Mouse (Mus musculus) midbrain, embryonic 11.5 days (tissue): ENCODE data around the gene Enpp7. TPM values are rescaled to one million over a fixed set of nuclear protein-coding genes. Genes with fewer than 3 reads are reported as not detected.

Experiments used
- ATAC-seq: fragments of 200-750 bp; cut with Nextera tagmentation; 2 replicates; pipeline ENCODE4 v1.8.0; 2017; ENCODE audit warnings: moderate TSS enrichment, moderate library complexity; ENCODE audit not compliant: low FRiP score
- DNase-seq: peaks from one replicate; pipeline ENCODE4 v3.0.0; 2015; ENCODE audit warnings: low spot score; ENCODE audit errors: missing footprints
- H3K27ac ChIP-seq: fragments of 300-500 bp; sonication (generic); 2 replicates; pipeline ENCODE4 v1.5.1; 2014; ENCODE audit warnings: low read depth, low read length
- H3K27me3 ChIP-seq: fragments of 300-500 bp; sonication (generic); 2 replicates; pipeline ENCODE4 v1.6.1; 2014; ENCODE audit warnings: mild to moderate bottlenecking, low read length, moderate library complexity, mixed read lengths; ENCODE audit not compliant: control insufficient read depth, insufficient read depth
- H3K36me3 ChIP-seq: fragments of 300-500 bp; sonication (generic); 2 replicates; pipeline ENCODE4 v1.6.1; 2014; ENCODE audit warnings: mild to moderate bottlenecking, low read length, moderate library complexity, mixed read lengths; ENCODE audit not compliant: control insufficient read depth, insufficient read depth
- H3K4me1 ChIP-seq: fragments of 300-500 bp; sonication (generic); 2 replicates; pipeline ENCODE4 v1.6.1; 2014; ENCODE audit warnings: low read length; ENCODE audit not compliant: control insufficient read depth, insufficient read depth
- H3K4me2 ChIP-seq: fragments of 300-500 bp; sonication (generic); 2 replicates; pipeline ENCODE4 v1.6.1; 2014; ENCODE audit warnings: mild to moderate bottlenecking, moderate library complexity
- H3K4me3 ChIP-seq: fragments of 300-500 bp; sonication (generic); 2 replicates; pipeline ENCODE4 v1.5.1; 2014; ENCODE audit warnings: low read depth, low read length
- H3K9ac ChIP-seq: fragments of 300-500 bp; sonication (generic); 2 replicates; pipeline ENCODE4 v1.6.1; 2014; ENCODE audit warnings: low read length
- H3K9me3 ChIP-seq: fragments of 300-500 bp; sonication (generic); 2 replicates; pipeline ENCODE4 v1.6.1; 2016; ENCODE audit warnings: low read length; ENCODE audit not compliant: control insufficient read depth
- WGBS: fragments of 180-500 bp; shearing (Covaris S2); extraction: QIAGEN DNeasy Blood & Tissue Kit; methylation state at CpG from one replicate; pipeline ENCODE4 v1.1.7; 2014; 5-methylcytosine and 5-hydroxymethylcytosine counted together
- polyA plus RNA-seq: library from polyadenylated mRNA; unstranded; fragments of >200 nt; fragmentation: Nextera tagmentation; extraction: Ambion mirVana; gene quantifications from 2 replicates; pipeline ENCODE4 v1.2.1, GENCODE M21; 2014

Gene Enpp7
- polyA plus RNA-seq, 1 experiment from 2014 or later = not detected

DNA sequence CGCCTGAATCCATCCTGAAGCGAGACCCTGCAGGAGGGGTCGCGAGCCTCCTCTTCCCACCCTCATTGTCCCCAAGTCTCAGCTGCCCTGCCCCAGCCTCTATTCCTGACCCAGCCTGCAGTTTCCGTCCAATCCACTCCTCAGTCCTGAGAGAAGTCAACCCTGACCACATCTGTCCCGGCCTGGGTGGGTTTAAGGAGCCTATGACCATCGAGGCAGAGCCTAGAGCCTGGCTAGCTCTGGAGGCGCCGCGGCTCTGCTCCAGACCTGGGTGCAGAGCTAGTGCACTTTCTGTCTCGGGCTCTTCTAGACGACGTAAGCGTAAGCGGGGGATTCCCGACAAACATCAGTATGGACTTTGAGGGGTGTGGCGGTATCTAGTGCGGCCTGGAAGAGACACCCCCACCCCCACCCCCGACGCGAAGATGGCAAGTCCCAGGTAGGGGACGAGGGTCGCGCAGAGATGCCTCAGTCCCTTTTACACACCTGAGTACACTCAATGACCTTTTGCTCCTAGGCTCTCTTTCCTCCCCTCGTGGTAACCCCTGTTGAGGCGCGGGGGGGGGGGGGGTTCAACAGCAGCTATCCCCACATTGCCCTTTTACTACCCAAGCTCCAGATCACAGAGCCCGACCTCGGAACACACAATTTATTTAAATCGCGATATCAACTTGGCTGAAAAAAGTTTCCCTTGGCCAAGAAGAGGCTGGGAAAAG lies 53.9 kb downstream of the Enpp7 start:
- Histone ChIP-seq H3K4me2 (peak overlapping the region; percentile 97), H3K36me3 (0 out of 2 replicates have a peak, but pooled peaks cover 3% of the 10 kb centered on the region), H3K4me1 (peaks cover 61% of the 10 kb centered on the region), H3K9ac (peak overlapping the region; percentile 76), H3K9me3 (no peaks in the 10 kb centered on the region), H3K4me3 (peak overlapping the region; percentile 59), H3K27me3 (peaks cover 75% of the 10 kb centered on the region), H3K27ac (no peak overlapping the region)
- DNase-seq (peak; percentile 97), ATAC-seq (no peak)
- WGBS = 1% methylated on average over 29 of the region's 31 CpGs

Other genes starting within 250 kb of the Enpp7 start
- 7.1 and 8.2 TPM in 2 replicates for gene Rbfox3, start 76.6 kb upstream of the Enpp7 start, polyA plus RNA-seq
- gene Cbx2, start 34.8 kb downstream of the Enpp7 start, polyA plus RNA-seq = 66.7 and 70.5 TPM in 2 replicates
- 11.3 and 11.9 TPM in 2 replicates for gene Cbx8, start 52.8 kb downstream of the Enpp7 start, polyA plus RNA-seq
- gene Cbx4, start 98.0 kb downstream of the Enpp7 start, polyA plus RNA-seq = 6.3 and 7.0 TPM in 2 replicates
- 13.3 and 15.2 TPM in 2 replicates for gene Tbc1d16, start 240.3 kb downstream of the Enpp7 start, polyA plus RNA-seq
- gene Ccdc40, start 240.4 kb downstream of the Enpp7 start, polyA plus RNA-seq = 18.6 and 18.9 TPM in 2 replicates